Comparison of ENCODE assay signal across 21 mouse cellular contexts in the genomic region with DNA sequence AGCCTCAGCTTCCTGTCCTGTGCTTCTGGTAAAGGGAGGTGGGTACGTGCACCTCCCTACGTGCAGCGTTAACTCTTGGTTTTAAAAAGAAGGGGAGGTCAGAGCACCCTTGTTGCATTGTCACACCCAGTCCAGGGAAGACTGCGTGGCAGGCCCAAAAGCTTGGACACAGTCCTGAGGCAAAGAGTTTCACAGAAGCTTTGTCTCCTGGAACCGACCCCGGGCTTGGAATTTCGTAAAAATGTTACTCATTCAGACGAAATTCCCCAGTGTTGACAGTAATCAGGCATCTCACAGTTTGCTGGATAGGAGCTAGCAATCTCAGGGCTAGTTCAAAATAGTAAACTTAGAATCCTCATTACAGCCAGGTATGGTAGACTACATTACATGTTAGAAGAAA. TPM values are rescaled to one million over a fixed set of nuclear protein-coding genes. Genes with fewer than 3 reads are reported as not detected.
DNase-seq lines count a peak whose midpoint lies in the region; TF ChIP-seq lines count a peak whose summit lies in the region.
"Had no signal": no experiment of that assay in that cellular context is flagged by ENCODE, and none has a peak within 500 bp of the region (broad histone marks: within the 10 kb centered on the region; RNA-seq: fewer than 3 reads in every experiment).

No protein-coding gene starts in this region.

- H3K27ac ChIP-seq in gastrocnemius, adult 2 months: 0 out of 2 replicates have a peak overlapping the region, but pooled peaks have one; percentile 28
- H3K27ac ChIP-seq: embryonic facial prominence, embryonic 10.5 days; forebrain, embryonic 10.5 days; heart, embryonic 13.5 days; hindbrain, embryonic 10.5 days; intestine, embryonic 15.5 days; limb, embryonic 12.5 days had no signal

- no peak for TF ChIP-seq CTCF in gastrocnemius, adult 2 months (IDR thresholded peaks at IDR 0.05)

- no peak overlapping the region for H3K4me3 ChIP-seq in gastrocnemius, adult 2 months
- H3K4me3 ChIP-seq: embryonic facial prominence, embryonic 10.5 days; forebrain, embryonic 10.5 days; heart, embryonic 13.5 days; hindbrain, embryonic 10.5 days; intestine, embryonic 15.5 days; limb, embryonic 12.5 days had no signal

- peak; percentile 67 for DNase-seq in gastrocnemius, adult 2 months
- DNase-seq in gastrocnemius, adult 8-10 months (ENCODE audit: low spot score in 2 of 2): no peak
- DNase-seq in lung, postnatal 14 days: peak; percentile 19
- no peak for DNase-seq in lung, adult 18-20 months
- peak; percentile 11 for DNase-seq in Muller cell, postnatal 12 days (ENCODE audit: inconsistent ontology term)
- DNase-seq in heart, adult 9 months (ENCODE audit: low spot score in 2 of 2): peak; percentile 26 to 56
- no peak for DNase-seq in layer of hippocampus, postnatal 14 days (ENCODE audit: low spot score in 2 of 2)
- no peak for DNase-seq in layer of hippocampus, postnatal 36 days
- DNase-seq: adrenal gland, postnatal 25 days; cerebellum, adult 9-10 months; kidney, adult 9 months; kidney, postnatal 14 days; liver, postnatal 0 days; thymus, adult 2 months; thymus, postnatal 4 days had no signal

- intact Hi-C loops in gastrocnemius, adult 2 months (cut with DNase I): no loop called here

RNA-seq across cellular contexts. Expression of gene Klhl25, which starts 45.6 kb away (rescaled TPM):
- total RNA-seq in gastrocnemius, adult 2 months (2021): 1 to 10 TPM; 4.0 to 4.6 TPM
- 1 to 10 TPM; 1.7 to 3.6 (median 2.8) TPM for total RNA-seq in gastrocnemius, adult 8-10 months (2022)
- total RNA-seq in layer of hippocampus, postnatal 14 days (2021): 10 to 100 TPM; 10.6 to 16.5 TPM
- 10 to 100 TPM in 1 of 2 experiments, 1 to 10 TPM in 1; 8.5 to 10.0 TPM for total RNA-seq in layer of hippocampus, postnatal 36 days (2021)

Comparison
In these comparisons a context has a peak if more than half of its experiments do, and no peak if none do; other contexts are left out.
1. DNase-seq: peak in gastrocnemius, adult 2 months (single experiment), lung, postnatal 14 days (single experiment), Muller cell, postnatal 12 days (single experiment) and heart, adult 9 months (2 of 2); none in gastrocnemius, adult 8-10 months (0 of 2), lung, adult 18-20 months (0 of 2), layer of hippocampus, postnatal 14 days (0 of 2) and layer of hippocampus, postnatal 36 days (0 of 2).